Mouse (Mus musculus): Measurements from ENCODE around the gene Camk2g. TPM values are rescaled to one million over a fixed set of nuclear protein-coding genes. Genes with fewer than 3 reads are reported as not detected.
A peak's percentile ranks its signal among the peaks of the same experiment; 100 is the strongest.

The Camk2g gene
- polyA plus RNA-seq, 1 experiment, result 57.2 TPM

GRCm38 (mm10) chr14:20757370-20757907 lies 36.4 kb downstream of the Camk2g start:
- H3K4me3 ChIP-seq, result no peak overlapping the region
- H3K36me3 ChIP-seq (ENCODE audit: control insufficient read depth, insufficient read depth), result peaks cover 37% of the 10 kb centered on the region
- no peaks in the 10 kb centered on the region for H3K79me2 ChIP-seq (ENCODE audit: control insufficient read depth, insufficient read depth)
- H3ac ChIP-seq (ENCODE audit: control insufficient read depth, insufficient read length), result no peak overlapping the region
- H3K27me3 ChIP-seq (ENCODE audit: control insufficient read depth, insufficient read depth, insufficient read length), result no peaks in the 10 kb centered on the region
- no peak overlapping the region for H3K4me2 ChIP-seq (ENCODE audit: low read depth)
- TF ChIP-seq MYOG (IDR thresholded peaks at IDR 0.05; ENCODE audit: control insufficient read depth in 1 of 3, insufficient read depth in 1 of 3, insufficient read length in 2 of 3, low read depth in 2 of 3), result peak in 1 of 3 experiments; percentile 23
- TF ChIP-seq POLR2A (IDR thresholded peaks at IDR 0.05; ENCODE audit: insufficient read length, low read depth), result peak; percentile 31
- TF ChIP-seq SRF (IDR thresholded peaks at IDR 0.05; ENCODE audit: control insufficient read depth, insufficient read length, low read depth), result no peak
- TF ChIP-seq POLR2AphosphoS2 (IDR thresholded peaks at IDR 0.05; ENCODE audit: insufficient read length, low read depth), result peak; percentile 10
- TF ChIP-seq REST (IDR thresholded peaks at IDR 0.05; ENCODE audit: insufficient read depth, insufficient read length), result no peak
- no peak for TF ChIP-seq USF1 (IDR thresholded peaks at IDR 0.05; ENCODE audit: low read depth)
- peak in 2 of 3 experiments; percentile 31 to 83 for TF ChIP-seq MYOD1 (IDR thresholded peaks at IDR 0.05; ENCODE audit: control insufficient read depth in 1 of 3, insufficient read length in 2 of 3, low read depth in 2 of 3)

GRCm38 (mm10) chr14:20753792-20754191 lies 40.1 kb downstream of the Camk2g start:
- no peaks in the 10 kb centered on the region for H3K27me3 ChIP-seq (ENCODE audit: control insufficient read depth, insufficient read depth, insufficient read length)
- no peak overlapping the region for H3ac ChIP-seq (ENCODE audit: control insufficient read depth, insufficient read length)
- no peak overlapping the region for H3K4me3 ChIP-seq
- no peaks in the 10 kb centered on the region for H3K79me2 ChIP-seq (ENCODE audit: control insufficient read depth, insufficient read depth)
- TF ChIP-seq CEBPB (IDR thresholded peaks at IDR 0.05; ENCODE audit: insufficient read depth, poor library complexity, severe bottlenecking) (no peak), POLR2AphosphoS2 (IDR thresholded peaks at IDR 0.05; ENCODE audit: insufficient read length, low read depth) (no peak), POLR2A (IDR thresholded peaks at IDR 0.05; ENCODE audit: insufficient read length, low read depth) (no peak), E2F4 (IDR thresholded peaks at IDR 0.05; ENCODE audit: insufficient read depth) (no peak), TCF3 (IDR thresholded peaks at IDR 0.05; ENCODE audit: insufficient read length, low read depth) (no peak), USF1 (IDR thresholded peaks at IDR 0.05; ENCODE audit: low read depth) (no peak), MAX (IDR thresholded peaks at IDR 0.05; ENCODE audit: low read depth) (no peak), MYOG (IDR thresholded peaks at IDR 0.05; ENCODE audit: control insufficient read depth in 1 of 3, insufficient read depth in 1 of 3, insufficient read length in 2 of 3, low read depth in 2 of 3) (no peak), SRF (IDR thresholded peaks at IDR 0.05; ENCODE audit: control insufficient read depth, insufficient read length, low read depth) (no peak), REST (IDR thresholded peaks at IDR 0.05; ENCODE audit: insufficient read depth, insufficient read length) (no peak)
- H3K4me2 ChIP-seq (ENCODE audit: low read depth), result no peak overlapping the region
- H3K36me3 ChIP-seq (ENCODE audit: control insufficient read depth, insufficient read depth), result peaks cover 12% of the 10 kb centered on the region

DNA sequence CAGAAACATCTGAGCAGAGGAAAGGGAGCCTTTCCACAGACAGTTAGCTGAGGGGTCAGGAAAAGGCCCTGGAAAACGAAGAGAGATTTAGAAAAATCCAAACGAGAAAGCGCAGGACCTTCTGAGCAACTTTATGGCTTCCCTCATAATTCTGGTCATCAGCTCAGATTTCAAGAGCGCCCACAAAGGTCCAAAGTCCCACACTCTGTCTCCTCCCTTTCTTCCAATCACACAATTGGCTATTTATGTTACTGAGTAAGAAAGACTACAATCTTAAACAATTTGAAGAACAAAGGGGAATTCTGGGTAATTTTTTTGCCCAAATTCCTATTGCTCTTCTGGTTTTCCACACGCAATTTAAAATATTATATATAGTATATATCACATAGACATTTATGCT lies 43.4 kb downstream of the Camk2g start:
- Histone ChIP-seq H3ac (ENCODE audit: control insufficient read depth, insufficient read length) (no peak overlapping the region), H3K27me3 (ENCODE audit: control insufficient read depth, insufficient read depth, insufficient read length) (no peaks in the 10 kb centered on the region), H3K79me2 (ENCODE audit: control insufficient read depth, insufficient read depth) (no peaks in the 10 kb centered on the region), H3K4me3 (no peak overlapping the region), H3K36me3 (ENCODE audit: control insufficient read depth, insufficient read depth) (peaks cover 2% of the 10 kb centered on the region), H3K4me2 (ENCODE audit: low read depth) (peak overlapping the region; percentile 46)
- TF ChIP-seq POLR2AphosphoS2 (IDR thresholded peaks at IDR 0.05; ENCODE audit: insufficient read length, low read depth) (no peak), MYOG (IDR thresholded peaks at IDR 0.05; ENCODE audit: control insufficient read depth in 1 of 3, insufficient read depth in 1 of 3, insufficient read length in 2 of 3, low read depth in 2 of 3) (no peak), SRF (IDR thresholded peaks at IDR 0.05; ENCODE audit: control insufficient read depth, insufficient read length, low read depth) (no peak), POLR2A (IDR thresholded peaks at IDR 0.05; ENCODE audit: insufficient read length, low read depth) (no peak), E2F4 (IDR thresholded peaks at IDR 0.05; ENCODE audit: insufficient read depth) (no peak)

DNA sequence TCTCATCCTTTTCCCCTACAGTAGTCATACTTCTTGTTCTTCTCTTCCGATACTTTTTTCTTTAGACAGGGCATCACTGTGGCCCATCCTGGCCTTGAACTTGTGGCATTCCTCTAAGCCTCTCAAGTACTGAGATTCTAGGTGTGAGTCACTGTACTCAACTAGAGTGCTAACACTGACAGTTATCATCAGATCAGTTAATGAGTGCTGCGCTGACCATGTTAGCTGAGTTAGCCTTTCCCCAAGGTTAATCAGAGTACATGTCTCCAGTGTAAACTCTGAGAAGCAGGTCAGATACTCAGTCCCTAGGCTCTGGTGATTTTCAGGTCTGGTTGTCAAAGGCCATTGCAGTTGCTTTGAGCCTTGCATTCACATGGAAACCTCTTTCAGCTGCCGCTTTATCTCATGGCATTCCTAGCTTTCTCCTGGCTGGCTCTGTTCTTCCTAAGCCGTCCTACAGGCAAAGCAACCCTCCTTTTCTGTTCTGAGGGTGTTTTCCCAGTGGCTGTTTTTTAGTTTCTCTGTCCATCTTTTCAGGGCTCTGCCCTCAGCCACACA lies 44.3 kb downstream of the Camk2g start:
- no peaks in the 10 kb centered on the region for H3K27me3 ChIP-seq (ENCODE audit: control insufficient read depth, insufficient read depth, insufficient read length)
- H3K36me3 ChIP-seq (ENCODE audit: control insufficient read depth, insufficient read depth), result no peaks in the 10 kb centered on the region
- no peak overlapping the region for H3K4me2 ChIP-seq (ENCODE audit: low read depth)
- TF ChIP-seq MYOG (IDR thresholded peaks at IDR 0.05; ENCODE audit: control insufficient read depth in 1 of 3, insufficient read depth in 1 of 3, insufficient read length in 2 of 3, low read depth in 2 of 3), result peak in 1 of 3 experiments; percentile 46
- TF ChIP-seq USF1 (IDR thresholded peaks at IDR 0.05; ENCODE audit: low read depth), result no peak
- no peak for TF ChIP-seq CEBPB (IDR thresholded peaks at IDR 0.05; ENCODE audit: insufficient read depth, poor library complexity, severe bottlenecking)
- no peak overlapping the region for H3K4me3 ChIP-seq
- no peak overlapping the region for H3ac ChIP-seq (ENCODE audit: control insufficient read depth, insufficient read length)
- no peaks in the 10 kb centered on the region for H3K79me2 ChIP-seq (ENCODE audit: control insufficient read depth, insufficient read depth)

GRCm38 (mm10) chr14:20748388-20748787 lies 45.5 kb downstream of the Camk2g start:
- H3K27me3 ChIP-seq (ENCODE audit: control insufficient read depth, insufficient read depth, insufficient read length), result no peaks in the 10 kb centered on the region
- no peaks in the 10 kb centered on the region for H3K79me2 ChIP-seq (ENCODE audit: control insufficient read depth, insufficient read depth)
- peaks cover 5% of the 10 kb centered on the region for H3K36me3 ChIP-seq (ENCODE audit: control insufficient read depth, insufficient read depth)
- H3ac ChIP-seq (ENCODE audit: control insufficient read depth, insufficient read length), result no peak overlapping the region
- TF ChIP-seq CEBPB (IDR thresholded peaks at IDR 0.05; ENCODE audit: insufficient read depth, poor library complexity, severe bottlenecking) (no peak), MYOD1 (IDR thresholded peaks at IDR 0.05; ENCODE audit: control insufficient read depth in 1 of 3, insufficient read length in 2 of 3, low read depth in 2 of 3) (no peak), POLR2AphosphoS2 (IDR thresholded peaks at IDR 0.05; ENCODE audit: insufficient read length, low read depth) (no peak), MAX (IDR thresholded peaks at IDR 0.05; ENCODE audit: low read depth) (no peak)
- H3K4me3 ChIP-seq, result no peak overlapping the region
- H3K4me2 ChIP-seq (ENCODE audit: low read depth), result no peak overlapping the region

Measured in myocyte (in vitro differentiated cells).